Comparison of ENCODE assay signal across 8 mouse cellular contexts in the genomic region with DNA sequence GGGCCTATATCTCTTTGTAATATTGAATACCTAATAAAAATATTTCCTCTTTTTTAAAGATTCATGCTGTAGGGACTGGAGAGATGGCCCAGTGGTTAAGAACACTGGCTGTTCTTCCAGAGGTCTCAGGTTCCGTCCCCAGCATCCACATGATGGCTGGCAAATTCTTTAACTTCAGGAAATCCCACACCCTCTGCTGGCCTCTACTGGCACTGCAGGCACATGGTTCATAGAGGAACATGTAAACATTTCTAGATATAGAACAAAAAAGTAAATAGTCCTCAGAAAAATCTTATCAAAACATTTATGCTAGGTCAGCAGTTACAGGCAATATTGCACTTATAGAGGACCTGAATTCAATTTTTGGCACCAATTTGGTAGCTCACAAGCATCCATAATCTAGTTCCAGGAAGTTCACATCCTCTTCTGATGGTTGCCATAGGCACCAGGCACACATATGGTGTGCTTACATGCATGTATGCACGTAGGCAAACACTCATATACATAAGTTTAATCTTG. TPM values are rescaled to one million over a fixed set of nuclear protein-coding genes. Genes with fewer than 3 reads are reported as not detected.
DNase-seq lines count a peak whose midpoint lies in the region; ATAC-seq and TF ChIP-seq lines count a peak whose summit lies in the region.

No protein-coding gene starts in this region.

- no peak overlapping the region for H3K9ac ChIP-seq in hindbrain, embryonic 14.5 days
- no peak overlapping the region for H3K9ac ChIP-seq in hindbrain, embryonic 12.5 days

- no peak for ATAC-seq in hindbrain, embryonic 14.5 days (ENCODE audit: low FRiP score)
- ATAC-seq in hindbrain, embryonic 12.5 days (ENCODE audit: low FRiP score), result no peak
- no peak for ATAC-seq in G1E (ENCODE audit: extremely low read depth, insufficient number of reproducible peaks, low FRiP score, poor library complexity, severe bottlenecking)

- H3K4me3 ChIP-seq in hindbrain, embryonic 14.5 days (replicated peaks; ENCODE audit: low read length), result no peak overlapping the region
- no peak overlapping the region for H3K4me3 ChIP-seq in hindbrain, embryonic 12.5 days
- H3K4me3 ChIP-seq in G1E (ENCODE audit: low read depth, low read length), result no peak overlapping the region

- peak; percentile 55 for TF ChIP-seq CTCF in G1E (IDR thresholded peaks at IDR 0.05; ENCODE audit: low read depth, low read length)

- H3K4me2 ChIP-seq in hindbrain, embryonic 14.5 days (replicated peaks), result no peak overlapping the region
- H3K4me2 ChIP-seq in hindbrain, embryonic 12.5 days (replicated peaks), result no peak overlapping the region

- H3K36me3 ChIP-seq in hindbrain, embryonic 14.5 days (replicated peaks; ENCODE audit: control insufficient read depth, insufficient read depth), result peaks cover 72% of the 10 kb centered on the region
- peaks cover 49% of the 10 kb centered on the region for H3K36me3 ChIP-seq in hindbrain, embryonic 12.5 days
- peaks cover 72% of the 10 kb centered on the region for H3K36me3 ChIP-seq in G1E (replicated peaks)

- H3K4me1 ChIP-seq in hindbrain, embryonic 14.5 days (replicated peaks; ENCODE audit: control insufficient read depth, insufficient read depth, low read length), result no peaks in the 10 kb centered on the region
- 0 out of 2 replicates have a peak, but pooled peaks cover 3% of the 10 kb centered on the region for H3K4me1 ChIP-seq in hindbrain, embryonic 12.5 days
- H3K4me1 ChIP-seq in G1E (ENCODE audit: insufficient read depth, low read depth, low read length), result peaks cover 13% of the 10 kb centered on the region

- intact Hi-C loops in left cerebral cortex, postnatal 14 days (cut with DNase I), result no loop called here

- DNase-seq in hindbrain, embryonic 14.5 days (ENCODE audit: low spot score), result peak; percentile 55
- DNase-seq in CD4-positive helper T cell, adult 2 months (ENCODE audit: low read depth, low spot score), result peak; percentile 51
- DNase-seq in G1E (ENCODE audit: low spot score), result no peak
- DNase-seq in cerebellum, postnatal 36 days, result peak; percentile 53 to 62
- DNase-seq in left cerebral cortex, postnatal 14 days (ENCODE audit: low spot score in 2 of 2), result peak; percentile 56 to 64
- DNase-seq in right cerebral cortex, postnatal 10 days (ENCODE audit: low spot score in 2 of 2), result peak; percentile 47 to 58
- no peak for DNase-seq in heart, adult 11 months

- no peaks in the 10 kb centered on the region for H3K9me3 ChIP-seq in hindbrain, embryonic 14.5 days (ENCODE audit: control insufficient read depth, low read length)
- H3K9me3 ChIP-seq in hindbrain, embryonic 12.5 days (replicated peaks), result no peaks in the 10 kb centered on the region
- H3K9me3 ChIP-seq in G1E (replicated peaks), result no peaks in the 10 kb centered on the region

- no peaks in the 10 kb centered on the region for H3K27me3 ChIP-seq in hindbrain, embryonic 14.5 days (ENCODE audit: control insufficient read depth, insufficient read depth, low read length)
- H3K27me3 ChIP-seq in hindbrain, embryonic 12.5 days, result no peaks in the 10 kb centered on the region
- no peaks in the 10 kb centered on the region for H3K27me3 ChIP-seq in G1E (ENCODE audit: insufficient read depth, low read length)

- WGBS in hindbrain, embryonic 14.5 days, result 65% methylated on average over 2 of the region's 2 CpGs
- 88% methylated on average over 2 of the region's 2 CpGs for WGBS in hindbrain, embryonic 12.5 days

- H3K27ac ChIP-seq in hindbrain, embryonic 14.5 days, result no peak overlapping the region
- H3K27ac ChIP-seq in hindbrain, embryonic 12.5 days, result no peak overlapping the region

RNA-seq across cellular contexts. Expression of a gene that starts 9.7 kb away (rescaled TPM):
- 53.3 TPM in 2 replicates for polyA plus RNA-seq in hindbrain, embryonic 14.5 days (2014; fragmentation: Nextera tagmentation; extraction: Ambion mirVana)
- 52.6 and 55.6 TPM in 2 replicates for polyA plus RNA-seq in hindbrain, embryonic 12.5 days (2016; fragmentation: Nextera tagmentation; extraction: Ambion mirVana)
- total RNA-seq in G1E (2014; fragmentation: Nextera tagmentation) (50.6 and 57.9 TPM in 2 replicates), G1E (2017) (67.5 and 68.8 TPM in 2 replicates)
- 5.8 and 8.9 TPM in 2 replicates for polyA plus RNA-seq in G1E (2012)
- 10 to 100 TPM; 35.8 to 38.3 TPM for total RNA-seq in left cerebral cortex, postnatal 14 days (2021)

RNA-seq across cellular contexts. Expression of a gene that starts 11.7 kb away (rescaled TPM):
- polyA plus RNA-seq in hindbrain, embryonic 14.5 days (2014; fragmentation: Nextera tagmentation; extraction: Ambion mirVana), result 116 and 118 TPM in 2 replicates
- polyA plus RNA-seq in hindbrain, embryonic 12.5 days (2016; fragmentation: Nextera tagmentation; extraction: Ambion mirVana), result 100 and 101 TPM in 2 replicates
- total RNA-seq in G1E (2014; fragmentation: Nextera tagmentation) (16.7 and 36.0 TPM in 2 replicates), G1E (2017) (21.8 and 22.5 TPM in 2 replicates)
- polyA plus RNA-seq in G1E (2012), result 24.4 and 25.3 TPM in 2 replicates
- 10 to 100 TPM; 89.1 to 92.0 TPM for total RNA-seq in left cerebral cortex, postnatal 14 days (2021)

RNA-seq across cellular contexts. Expression of a gene that starts 36.1 kb away (rescaled TPM):
- 63.9 and 65.5 TPM in 2 replicates for polyA plus RNA-seq in hindbrain, embryonic 14.5 days (2014; fragmentation: Nextera tagmentation; extraction: Ambion mirVana)
- polyA plus RNA-seq in hindbrain, embryonic 12.5 days (2016; fragmentation: Nextera tagmentation; extraction: Ambion mirVana), result 77.5 and 79.6 TPM in 2 replicates
- total RNA-seq in G1E (2014; fragmentation: Nextera tagmentation), result 41.9 and 43.3 TPM in 2 replicates
- total RNA-seq in G1E (2017), result 44.4 and 49.7 TPM in 2 replicates
- polyA plus RNA-seq in G1E (2012), result 62.2 and 79.7 TPM in 2 replicates
- total RNA-seq in left cerebral cortex, postnatal 14 days (2021), result 100 to 1,000 TPM; 100 to 104 TPM

Comparison
In these comparisons a context has a peak if more than half of its experiments do, and no peak if none do; other contexts are left out.
1. DNase-seq: peak in hindbrain, embryonic 14.5 days (single experiment), CD4-positive helper T cell, adult 2 months (single experiment), cerebellum, postnatal 36 days (2 of 2), left cerebral cortex, postnatal 14 days (2 of 2) and right cerebral cortex, postnatal 10 days (2 of 2); none in G1E (single experiment) and heart, adult 11 months (single experiment).